Mouse (Mus musculus): ENCODE results near the gene Tex11.
"Not testable (repeated sequence)": the region's sequence is repeated elsewhere in the genome, so short reads cannot be mapped to it uniquely, and the experiment has no call there.

Tex11 gene

DNA sequence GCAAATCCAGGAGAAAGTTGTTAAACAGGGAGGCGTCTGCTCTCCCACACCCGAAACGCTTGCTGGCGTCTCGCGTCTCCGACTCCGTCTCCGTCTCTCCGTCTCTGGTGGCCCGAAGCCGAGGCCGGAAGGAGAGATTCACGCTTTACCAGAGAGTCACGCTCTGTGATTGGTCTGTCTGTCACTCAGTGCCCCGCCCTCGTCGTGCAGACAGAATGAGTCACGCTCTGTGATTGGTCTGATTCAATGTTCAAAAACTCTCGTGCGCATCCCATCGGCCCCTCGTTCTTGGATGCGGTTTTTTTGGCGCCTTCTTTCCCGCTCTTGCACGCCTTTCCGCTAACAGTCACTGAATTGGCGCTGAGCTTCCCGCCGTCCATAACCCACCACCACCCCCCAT is at the start of gene Tex11:
Gene Tex11, minus strand, starts transcription at position 127 of the 400 bp plus-strand sequence.
- in situ Hi-C loops (cut with MboI) = no loop called here

DNA sequence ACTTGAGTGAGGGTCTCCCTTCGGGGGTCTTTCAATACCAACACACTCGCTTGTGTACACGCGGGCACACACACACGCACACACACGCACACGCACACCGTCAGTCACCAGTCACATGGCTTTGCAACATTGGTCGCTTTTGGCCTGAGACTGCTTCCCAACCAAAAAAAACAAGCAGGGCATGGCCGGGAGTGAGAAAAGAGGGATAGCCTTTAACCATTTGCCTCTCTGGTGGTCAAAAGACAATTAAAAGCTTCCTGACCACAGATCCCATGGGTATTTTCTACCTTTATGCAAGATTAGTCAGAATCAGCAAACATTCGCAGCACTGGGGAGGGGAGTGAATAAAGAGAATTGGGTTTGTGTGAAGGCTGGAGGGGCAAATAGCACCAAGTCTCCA is 26.5 kb upstream of the Tex11 start, which contains the start of gene Slc7a3:
Gene Slc7a3, minus strand, starts transcription at position 101 of the 400 bp plus-strand sequence.
- in situ Hi-C loops (cut with MboI) = no loop called here

DNA sequence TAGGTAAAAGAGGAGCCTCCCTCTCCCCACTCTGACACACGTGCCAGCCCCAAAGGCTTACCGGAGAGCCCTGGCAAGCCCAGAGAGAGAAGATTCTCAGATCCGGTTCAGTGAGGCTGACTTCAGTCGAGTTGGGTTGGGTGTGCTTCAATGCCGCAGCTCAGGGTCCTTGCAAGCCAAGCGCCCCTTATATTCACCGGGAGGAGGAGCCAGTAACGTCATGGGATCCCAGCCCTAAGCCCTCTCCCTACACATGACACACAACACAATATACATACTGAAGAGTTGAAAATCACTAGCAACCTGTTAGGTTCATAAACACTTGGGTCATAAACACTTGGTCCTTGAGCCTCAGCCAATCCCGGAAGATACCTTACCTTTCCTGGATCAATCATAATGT is 25.7 kb upstream of the Tex11 start:
- in situ Hi-C loops (cut with MboI) = not testable (repeated sequence)

DNA sequence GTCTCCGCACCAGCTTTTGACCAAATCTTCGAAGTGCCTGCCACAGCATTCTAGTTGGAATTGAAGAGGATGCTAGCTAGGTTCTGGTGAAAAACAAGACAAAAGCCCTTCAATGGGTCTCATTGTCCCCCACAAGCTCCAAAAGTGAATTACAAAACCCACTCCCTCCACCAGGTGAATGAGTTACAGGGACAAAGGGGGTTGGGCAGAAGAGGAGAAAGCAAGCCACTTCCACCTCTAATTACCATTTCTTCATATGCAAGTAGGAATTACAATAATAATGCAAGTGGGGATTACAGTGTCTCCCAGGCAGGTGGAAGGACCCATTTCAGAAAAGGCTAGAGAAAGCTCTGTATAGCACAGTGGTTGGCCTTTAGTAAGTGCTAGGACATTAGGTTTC is 24.7 kb upstream of the Tex11 start:
- in situ Hi-C loops (cut with MboI) = no loop called here

DNA sequence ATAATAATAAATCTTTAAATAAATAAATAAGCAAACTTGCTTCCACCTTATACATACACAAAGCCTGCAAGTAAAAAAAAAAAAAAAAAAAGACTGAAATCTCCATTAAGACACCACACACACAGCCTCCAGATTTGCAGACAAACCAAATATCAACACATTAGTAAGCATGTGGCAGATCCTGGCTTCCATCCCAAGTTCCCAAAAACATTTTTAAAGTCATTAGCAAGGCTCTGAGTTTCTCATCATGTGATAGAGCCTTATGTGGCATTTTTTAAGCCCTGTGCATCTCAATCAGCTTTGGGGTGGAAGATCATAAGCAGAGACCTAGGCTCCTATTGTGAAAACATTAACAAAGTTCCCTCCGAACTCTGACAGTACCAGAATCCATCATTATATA is 5.8 kb upstream of the Tex11 start:
- in situ Hi-C loops (cut with MboI) = no loop called here

DNA sequence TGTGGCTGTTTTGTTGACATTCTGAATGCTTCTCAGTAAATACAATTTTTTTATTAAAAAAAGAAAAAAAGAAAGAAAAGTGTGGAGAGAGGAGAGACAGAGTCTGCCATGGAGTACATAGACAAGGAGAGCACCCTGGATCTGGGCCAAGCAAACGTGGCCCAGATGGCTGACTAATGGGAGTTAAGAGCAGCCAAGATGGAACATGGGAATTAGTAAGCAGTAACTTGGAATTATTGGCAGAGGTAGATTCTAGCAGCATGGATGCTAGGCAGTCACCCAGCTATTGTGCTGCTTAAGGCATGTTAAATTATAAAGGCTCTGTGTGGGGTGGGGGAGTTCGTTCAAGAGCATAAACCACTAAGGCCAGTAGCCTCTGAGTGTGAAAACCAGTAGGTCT is 4.0 kb upstream of the Tex11 start:
- in situ Hi-C loops (cut with MboI) = no loop called here

DNA sequence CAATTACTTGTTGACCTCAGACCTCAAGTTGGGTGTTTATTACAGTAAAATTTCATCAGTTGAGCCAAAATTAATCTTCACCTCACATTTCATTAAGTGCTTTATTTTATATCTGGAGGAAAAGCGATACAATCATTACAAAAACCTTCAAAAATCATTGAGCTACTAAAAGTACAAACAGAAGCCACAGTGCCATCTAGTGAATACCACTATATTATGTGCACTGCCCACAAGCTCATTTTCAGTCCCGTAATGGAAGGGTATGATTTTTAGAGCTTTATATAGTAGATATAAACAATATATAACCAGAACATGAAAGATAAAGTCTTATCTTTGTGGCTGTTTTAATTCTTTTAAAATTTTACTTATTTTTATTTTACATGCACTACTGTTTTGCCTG is 115.8 kb downstream of the Tex11 start:
- in situ Hi-C loops (cut with MboI) = no loop called here

DNA sequence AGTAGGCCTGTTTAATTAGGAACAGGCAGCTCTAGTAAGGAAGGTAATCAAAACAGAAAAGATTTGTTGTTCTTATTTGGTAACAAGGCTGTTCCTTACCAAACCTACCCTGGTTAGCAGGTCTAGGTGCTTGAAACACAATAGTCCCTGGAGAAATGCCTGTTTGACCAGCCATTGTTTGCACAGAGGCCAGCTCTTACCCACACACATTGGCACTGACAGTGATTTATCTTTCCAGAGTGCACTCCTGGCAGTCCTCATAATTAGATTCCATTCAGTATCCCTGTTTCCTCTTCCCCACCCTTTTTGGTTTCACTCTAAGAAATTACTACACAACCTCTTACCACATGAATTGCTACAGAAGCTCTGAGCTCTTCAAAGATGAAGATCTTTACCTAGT is 220.3 kb downstream of the Tex11 start:
- in situ Hi-C loops (cut with MboI) = no loop called here

DNA sequence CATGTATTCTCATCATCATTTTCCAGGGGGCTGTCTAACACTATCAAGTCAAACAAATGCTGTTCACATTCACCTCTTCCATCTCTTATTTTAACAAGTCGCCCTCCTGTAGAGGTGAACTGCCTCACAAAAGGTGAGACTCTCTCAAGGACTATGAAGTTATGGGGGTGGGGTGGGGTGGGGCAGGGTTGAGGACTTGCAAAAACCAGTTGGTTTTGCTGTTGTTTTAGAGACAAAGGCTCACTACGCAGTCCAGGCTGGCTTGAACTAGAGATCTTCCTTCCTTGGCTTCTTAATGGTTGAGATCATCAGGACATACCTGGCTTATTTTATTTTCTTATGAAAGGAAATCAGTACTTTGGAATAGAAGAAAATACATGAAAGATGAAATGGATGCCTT is 226.7 kb downstream of the Tex11 start:
- in situ Hi-C loops (cut with MboI) = no loop called here

DNA sequence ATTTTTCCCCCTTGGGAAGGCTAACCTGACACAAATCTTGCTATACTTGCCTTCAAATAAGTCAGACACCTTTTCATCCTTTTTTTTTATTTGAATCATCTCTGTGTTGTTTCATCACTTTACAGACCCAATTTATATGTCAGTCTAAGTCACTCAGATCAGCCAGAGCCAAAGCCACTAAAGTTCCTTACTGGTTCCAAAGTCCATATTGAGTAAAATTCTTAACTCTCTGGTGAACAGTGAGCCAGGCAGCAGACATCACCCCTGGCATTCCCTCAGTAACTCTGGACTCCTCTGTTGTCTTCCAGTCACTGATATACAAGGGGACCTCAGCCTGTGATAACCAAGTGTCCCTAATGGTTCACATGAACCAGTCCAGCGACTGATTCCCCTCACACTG is 233.9 kb downstream of the Tex11 start:
- in situ Hi-C loops (cut with MboI) = no loop called here

DNA sequence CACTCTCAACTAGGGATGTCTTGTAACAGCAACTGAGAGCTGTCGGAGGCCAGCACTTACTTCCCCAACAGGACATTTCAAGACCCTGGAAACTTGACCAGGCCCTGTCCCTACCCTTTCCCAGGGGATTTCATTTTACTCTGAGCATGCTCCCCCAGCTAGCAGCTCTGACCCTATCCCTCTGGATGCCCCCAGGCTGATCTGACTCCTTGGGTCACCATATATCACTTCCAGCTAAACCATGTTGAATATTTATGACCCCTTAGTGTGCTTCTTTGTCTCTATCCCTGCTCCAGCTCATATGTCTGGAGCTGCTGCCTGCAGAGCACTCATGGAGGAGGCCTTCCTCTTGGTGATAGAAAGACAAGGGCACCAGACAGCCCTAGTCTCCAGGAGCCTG is 238.3 kb downstream of the Tex11 start:
- in situ Hi-C loops (cut with MboI) = no loop called here

DNA sequence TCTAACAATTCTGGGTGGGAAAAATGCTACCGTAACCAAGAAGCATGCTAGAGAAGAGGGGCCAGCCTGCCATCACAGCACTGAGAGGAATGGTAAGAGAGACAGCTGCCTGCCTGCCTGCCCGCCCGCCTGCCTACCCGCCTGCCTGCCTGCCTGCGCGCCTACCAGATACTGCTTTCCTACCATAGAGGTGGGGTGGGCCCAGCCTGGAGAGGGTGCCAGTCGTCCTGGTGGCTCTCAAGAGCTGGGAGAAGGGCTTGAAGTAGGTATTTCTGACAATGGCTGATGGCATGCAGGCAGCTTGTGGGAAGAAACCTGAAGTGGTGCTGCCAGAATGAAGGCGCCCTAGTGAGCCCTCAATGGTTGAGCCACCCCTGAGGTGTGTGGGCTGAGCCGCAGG is 240.8 kb downstream of the Tex11 start:
- in situ Hi-C loops (cut with MboI) = no loop called here

DNA sequence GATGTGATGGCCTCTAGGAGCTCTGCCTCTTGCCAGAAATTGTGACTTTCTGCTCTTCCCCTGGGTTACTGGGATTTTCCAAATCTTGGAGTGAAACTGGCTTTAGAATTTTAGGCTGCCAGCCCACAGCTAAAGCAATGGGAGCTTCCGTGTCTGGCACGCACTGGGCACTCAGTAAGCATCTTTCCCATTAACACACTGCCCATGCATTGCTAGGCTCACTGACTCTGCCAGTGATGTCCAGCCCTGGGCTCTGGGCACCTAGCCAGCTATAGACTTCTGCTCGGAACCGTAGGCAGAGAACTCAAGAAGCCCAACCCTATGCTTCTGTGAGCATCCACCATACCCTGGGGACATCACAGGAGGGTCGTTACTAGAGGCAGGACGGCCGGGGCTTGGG is 243.7 kb downstream of the Tex11 start:
- in situ Hi-C loops (cut with MboI) = no loop called here

DNA sequence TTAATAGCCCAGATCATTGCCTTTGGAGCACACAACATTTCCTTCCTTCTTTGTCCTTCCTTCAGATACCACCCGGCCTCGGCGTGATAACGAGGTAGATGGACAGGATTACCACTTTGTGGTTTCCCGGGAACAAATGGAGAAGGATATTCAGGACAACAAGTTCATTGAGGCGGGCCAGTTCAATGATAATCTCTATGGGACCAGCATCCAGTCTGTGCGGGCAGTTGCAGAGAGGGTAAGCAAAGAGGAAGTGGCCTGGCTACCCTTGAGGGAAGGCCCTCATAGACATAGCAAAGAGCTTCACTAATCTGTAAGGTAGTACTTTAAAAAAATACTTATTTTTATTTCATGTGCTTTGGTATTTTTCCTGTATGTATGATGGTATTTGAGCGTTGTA is 245.3 kb downstream of the Tex11 start:
- in situ Hi-C loops (cut with MboI) = no loop called here

DNA sequence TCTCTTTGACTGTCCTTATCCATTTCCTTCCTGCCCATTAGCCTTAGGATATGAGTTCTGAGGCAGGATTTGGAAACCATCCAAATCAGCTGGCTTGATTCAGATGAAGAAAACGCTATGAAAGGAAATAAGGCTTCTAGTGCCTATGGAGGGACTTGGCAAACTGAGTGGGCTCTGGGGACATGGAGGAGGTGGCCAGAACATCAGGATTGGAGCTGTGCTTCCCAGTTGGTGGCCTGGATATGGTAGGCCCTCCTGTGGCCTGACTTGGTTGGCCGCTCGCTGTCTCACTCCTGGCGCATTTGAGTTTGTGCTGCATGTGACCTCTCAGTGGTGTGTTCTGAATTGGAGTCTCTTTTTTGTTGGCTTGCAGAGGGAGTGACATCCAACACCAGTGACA is 248.3 kb downstream of the Tex11 start:
- in situ Hi-C loops (cut with MboI) = no loop called here

DNA sequence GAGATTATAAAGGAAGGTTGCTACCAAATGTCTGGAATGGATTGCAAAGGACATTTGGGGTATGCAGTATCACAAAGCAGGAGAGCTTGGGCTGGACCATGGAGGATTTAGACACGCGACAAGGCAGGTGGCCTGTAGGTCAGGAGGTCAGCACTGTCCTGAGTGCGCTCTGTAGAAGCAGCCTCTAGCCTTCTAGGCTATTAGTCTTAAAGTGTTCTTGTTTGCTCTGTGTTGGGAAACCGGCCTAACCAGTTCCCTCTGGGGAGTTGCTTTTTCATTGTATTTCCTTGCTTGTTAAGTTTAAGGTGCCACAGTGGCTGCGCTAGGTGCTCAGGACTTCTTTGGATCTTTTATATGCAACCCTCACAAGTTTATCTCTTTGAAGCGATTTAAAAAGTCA is 257.4 kb downstream of the Tex11 start:
- in situ Hi-C loops (cut with MboI) = no loop called here

DNA sequence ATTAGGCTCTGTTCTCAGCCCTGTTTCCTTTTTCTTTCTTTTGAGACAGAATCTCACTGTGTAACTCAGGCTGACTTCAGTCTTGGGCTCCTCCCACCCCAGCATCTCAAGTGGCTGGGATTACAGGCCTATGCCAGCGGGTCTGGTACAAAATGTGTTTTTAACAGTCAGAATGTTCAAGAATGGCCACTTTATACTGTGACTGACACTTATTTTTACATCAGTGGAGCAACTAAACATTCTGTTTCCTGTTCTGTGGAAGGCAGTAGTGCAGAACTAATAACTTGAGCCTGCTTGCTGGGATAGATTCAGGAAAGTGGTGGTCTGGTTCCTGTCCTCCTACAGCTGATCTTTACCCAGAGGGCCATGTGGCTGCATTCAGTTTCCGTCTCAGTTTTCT is 258.8 kb downstream of the Tex11 start:
- in situ Hi-C loops (cut with MboI) = no loop called here

DNA sequence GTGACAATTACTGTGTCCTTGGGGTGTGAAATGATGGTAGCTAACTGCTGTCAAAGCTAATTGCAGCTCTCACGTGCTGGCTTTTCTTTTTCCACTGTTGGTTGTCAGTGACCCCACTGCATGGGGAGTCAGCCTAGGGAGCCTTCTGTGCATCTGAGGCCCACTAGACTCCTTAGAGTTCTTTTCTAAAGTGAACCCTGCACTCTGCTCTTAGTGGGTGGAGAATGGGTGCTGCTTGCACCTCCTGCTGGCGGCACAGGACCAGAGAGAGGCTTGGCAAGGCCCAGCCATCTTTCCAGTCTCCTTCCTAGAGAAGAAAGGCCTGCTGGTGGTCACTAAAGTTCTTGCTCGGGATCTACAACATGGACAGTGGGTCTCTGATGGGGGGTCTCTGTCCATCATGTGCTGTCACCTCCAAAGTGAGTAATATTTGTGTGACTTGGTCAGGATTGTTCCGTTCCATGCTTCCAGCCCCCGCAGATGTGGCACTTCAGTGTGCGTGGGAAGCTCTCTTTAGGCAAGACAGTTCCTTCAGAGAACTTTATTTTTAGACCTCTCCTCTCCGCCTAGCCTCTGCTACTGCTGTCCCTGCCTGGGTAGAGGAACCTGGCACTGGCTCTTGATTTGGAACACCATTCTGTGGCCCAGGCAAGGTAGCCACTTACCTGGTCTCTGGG is 261.5 kb downstream of the Tex11 start:
- in situ Hi-C loops (cut with MboI) = no loop called here

DNA sequence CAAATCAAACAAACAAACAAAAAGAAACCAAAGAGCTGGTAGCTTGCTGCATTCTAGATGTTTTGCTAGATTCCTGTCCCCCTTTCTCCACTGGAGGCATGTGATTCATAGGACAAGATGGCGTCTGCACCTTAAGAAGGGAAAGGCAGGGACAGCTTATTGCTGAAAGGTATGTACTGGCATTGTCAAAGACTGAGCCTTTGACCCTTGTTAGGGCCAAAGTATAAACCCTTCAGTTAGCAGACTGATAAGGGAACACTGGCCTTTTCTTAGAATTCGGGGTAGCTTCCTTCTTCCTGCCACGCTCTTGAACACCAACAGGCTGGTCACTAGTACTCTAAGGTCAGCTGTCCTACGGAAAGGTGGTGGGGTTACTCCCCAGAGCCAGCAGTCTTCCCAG is 262.1 kb downstream of the Tex11 start:
- in situ Hi-C loops (cut with MboI) = no loop called here

DNA sequence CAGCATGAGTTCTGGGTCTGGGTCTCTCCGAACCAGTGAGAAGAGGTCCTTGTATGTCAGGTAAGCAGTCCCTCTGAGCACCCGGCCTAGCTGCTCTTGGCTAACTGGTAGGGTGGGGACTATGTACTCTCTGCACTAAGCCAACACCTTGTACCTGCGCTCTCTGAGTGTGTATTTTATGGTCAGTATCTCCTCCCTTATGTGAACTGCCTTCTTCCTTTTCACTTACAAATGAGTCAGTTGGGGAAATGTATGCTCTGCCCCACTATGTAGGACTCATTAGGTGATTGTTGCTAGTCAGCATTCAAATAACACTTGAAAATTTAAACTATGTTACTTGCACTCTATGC is 262.8 kb downstream of the Tex11 start:
- in situ Hi-C loops (cut with MboI) = no loop called here

DNA sequence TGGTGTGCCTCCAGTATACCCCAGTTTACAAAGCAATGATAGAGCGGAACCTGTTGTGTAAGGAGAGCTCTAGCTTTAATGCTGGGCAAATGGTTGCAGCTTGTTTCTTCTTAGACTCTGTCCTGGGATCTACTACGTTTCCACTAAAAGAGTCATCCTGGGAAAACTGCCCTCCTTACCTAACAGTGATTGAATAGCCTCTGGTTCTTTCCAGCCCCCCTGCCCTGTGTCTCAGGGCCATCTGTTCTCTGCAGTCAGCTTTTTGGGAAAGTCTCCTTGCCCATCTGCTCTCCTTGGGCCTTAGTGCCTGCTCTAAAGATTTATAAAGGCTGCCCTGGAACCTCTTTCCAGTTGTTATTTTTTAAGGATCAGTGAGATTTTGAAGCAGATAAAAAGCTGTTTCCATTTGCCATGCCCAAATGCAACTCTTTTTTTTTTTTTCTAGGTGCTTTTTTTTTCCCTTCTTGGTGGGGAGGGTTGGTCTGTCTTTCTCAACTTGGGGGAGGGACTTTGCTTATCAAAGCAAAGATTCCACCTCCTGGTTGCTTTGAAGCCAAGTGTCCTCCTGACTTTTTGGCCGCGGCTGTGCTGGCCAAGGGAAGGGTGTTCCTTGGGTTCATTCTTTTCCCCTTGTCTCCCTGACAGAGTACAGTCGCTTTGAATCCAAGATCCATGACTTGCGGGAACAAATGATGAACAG is 263.3 kb downstream of the Tex11 start:
- in situ Hi-C loops (cut with MboI) = no loop called here

DNA sequence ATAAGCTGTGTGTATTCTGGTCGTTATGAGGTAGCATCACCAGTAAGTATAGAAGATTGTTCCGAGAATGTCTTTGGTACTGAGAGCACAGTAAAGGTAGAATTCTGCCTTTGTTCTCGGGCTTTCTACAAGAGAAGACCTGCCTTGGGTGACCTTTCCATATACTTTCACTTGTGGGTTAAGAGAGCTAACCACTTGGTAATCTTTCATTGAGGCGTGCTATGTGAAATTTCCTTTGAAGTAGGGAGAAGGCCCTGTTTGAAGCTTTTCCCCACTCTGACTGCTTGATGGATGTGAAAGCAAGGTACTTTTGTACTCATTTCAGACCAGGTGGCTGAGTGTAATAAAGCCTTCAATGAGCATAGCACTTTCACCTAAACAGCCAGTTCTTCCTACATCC is 270.1 kb downstream of the Tex11 start:
- in situ Hi-C loops (cut with MboI) = no loop called here

Measured in mature B cell (primary cell).